Mouse (Mus musculus): ENCODE measurements around the gene Tom1l2. TPM values are rescaled to one million over a fixed set of nuclear protein-coding genes. Genes with fewer than 3 reads are reported as not detected.

Gene Tom1l2
- total and polyA plus RNA-seq, 2 experiments from 2014 or later, result 31.3 to 77.3 TPM

DNA sequence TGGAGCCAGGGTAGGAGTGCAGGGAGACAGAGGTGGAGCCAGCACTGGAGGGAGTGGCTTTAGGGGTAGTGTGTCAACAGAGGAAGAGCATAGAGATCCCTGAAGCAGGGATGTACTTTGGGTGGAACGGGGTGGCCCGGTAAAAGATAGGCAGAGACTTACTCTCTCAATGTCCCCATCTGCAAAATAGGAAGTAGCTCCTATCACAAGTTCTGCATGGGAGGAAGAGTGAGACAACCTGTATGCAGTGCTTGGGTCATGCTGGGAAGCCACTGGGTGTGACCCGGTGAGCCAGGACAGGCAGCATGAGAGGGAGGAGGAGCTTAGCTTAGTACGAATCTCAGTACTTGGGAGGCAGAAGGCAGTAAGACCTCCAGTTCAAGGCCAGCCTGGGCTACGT, 6.4 kb upstream of the Tom1l2 start:
- Histone ChIP-seq H3K4me2 (ENCODE audit: low read depth, low read length) (no peak overlapping the region), H3K9me3 (replicated peaks; ENCODE audit: control insufficient read depth, low read length) (no peaks in the 10 kb centered on the region), H3K4me1 (ENCODE audit: control insufficient read depth, insufficient read depth) (peaks cover 10% of the 10 kb centered on the region), H3K27ac (ENCODE audit: low read depth) (no peak overlapping the region), H3K27me3 (ENCODE audit: control insufficient read depth, insufficient read depth, low read length) (no peaks in the 10 kb centered on the region), H3K36me3 (replicated peaks; ENCODE audit: control insufficient read depth, insufficient read depth, low read length) (no peaks in the 10 kb centered on the region), H3K4me3 (ENCODE audit: low read depth, low read length) (no peak overlapping the region), H3K9ac (replicated peaks; ENCODE audit: low read depth, low read length) (no peak overlapping the region)
- WGBS, result 67% methylated on average over 5 of the region's 5 CpGs
- no peak for DNase-seq (ENCODE audit: low spot score)
- ATAC-seq (ENCODE audit: insufficient read depth, low read depth), result no peak
- TF ChIP-seq CTCF (IDR thresholded peaks at IDR 0.05; ENCODE audit: low read depth) (no peak), EP300 (IDR thresholded peaks at IDR 0.05; ENCODE audit: low read depth) (no peak)

- no peak overlapping the region for H3K9ac ChIP-seq (replicated peaks; ENCODE audit: low read depth, low read length)
- H3K4me1 ChIP-seq (ENCODE audit: control insufficient read depth, insufficient read depth), result peaks cover 10% of the 10 kb centered on the region
- TF ChIP-seq EP300 (IDR thresholded peaks at IDR 0.05; ENCODE audit: low read depth), result no peak
- TF ChIP-seq CTCF (IDR thresholded peaks at IDR 0.05; ENCODE audit: low read depth), result no peak
- no peak overlapping the region for H3K4me2 ChIP-seq (ENCODE audit: low read depth, low read length)
- H3K27me3 ChIP-seq (ENCODE audit: control insufficient read depth, insufficient read depth, low read length), result no peaks in the 10 kb centered on the region
- peak overlapping the region; percentile 20; the same call in 1 of the 2 replicates for H3K27ac ChIP-seq (ENCODE audit: low read depth)
- no peaks in the 10 kb centered on the region for H3K9me3 ChIP-seq (replicated peaks; ENCODE audit: control insufficient read depth, low read length)
- ATAC-seq (ENCODE audit: insufficient read depth, low read depth) (no peak), DNase-seq (ENCODE audit: low spot score) (no peak)
- H3K4me3 ChIP-seq (ENCODE audit: low read depth, low read length), result no peak overlapping the region
- WGBS, result 28% methylated on average over 7 of the region's 7 CpGs
- H3K36me3 ChIP-seq (replicated peaks; ENCODE audit: control insufficient read depth, insufficient read depth, low read length), result no peaks in the 10 kb centered on the region
Observed at GRCm38 (mm10) chr11:60358548-60358947, 5.8 kb upstream of the Tom1l2 start.

GRCm38 (mm10) chr11:60357116-60357515, 4.4 kb upstream of the Tom1l2 start:
- Histone ChIP-seq H3K4me1 (ENCODE audit: control insufficient read depth, insufficient read depth) (peaks cover 10% of the 10 kb centered on the region), H3K9ac (replicated peaks; ENCODE audit: low read depth, low read length) (no peak overlapping the region), H3K4me2 (ENCODE audit: low read depth, low read length) (no peak overlapping the region), H3K27ac (ENCODE audit: low read depth) (no peak overlapping the region), H3K9me3 (replicated peaks; ENCODE audit: control insufficient read depth, low read length) (no peaks in the 10 kb centered on the region), H3K36me3 (replicated peaks; ENCODE audit: control insufficient read depth, insufficient read depth, low read length) (no peaks in the 10 kb centered on the region), H3K27me3 (ENCODE audit: control insufficient read depth, insufficient read depth, low read length) (no peaks in the 10 kb centered on the region), H3K4me3 (ENCODE audit: low read depth, low read length) (no peak overlapping the region)
- ATAC-seq (ENCODE audit: insufficient read depth, low read depth) (no peak), DNase-seq (ENCODE audit: low spot score) (no peak)
- 37% methylated on average over 1 of the region's 1 CpGs for WGBS
- TF ChIP-seq EP300 (IDR thresholded peaks at IDR 0.05; ENCODE audit: low read depth), result no peak
- TF ChIP-seq CTCF (IDR thresholded peaks at IDR 0.05; ENCODE audit: low read depth), result no peak

GRCm38 (mm10) chr11:60355952-60356351, 3.2 kb upstream of the Tom1l2 start:
- ATAC-seq (ENCODE audit: insufficient read depth, low read depth), result no peak
- Histone ChIP-seq H3K4me1 (ENCODE audit: control insufficient read depth, insufficient read depth) (peaks cover 21% of the 10 kb centered on the region), H3K9ac (replicated peaks; ENCODE audit: low read depth, low read length) (no peak overlapping the region), H3K9me3 (replicated peaks; ENCODE audit: control insufficient read depth, low read length) (no peaks in the 10 kb centered on the region), H3K4me3 (ENCODE audit: low read depth, low read length) (no peak overlapping the region), H3K4me2 (ENCODE audit: low read depth, low read length) (no peak overlapping the region), H3K36me3 (replicated peaks; ENCODE audit: control insufficient read depth, insufficient read depth, low read length) (no peaks in the 10 kb centered on the region), H3K27ac (ENCODE audit: low read depth) (no peak overlapping the region), H3K27me3 (ENCODE audit: control insufficient read depth, insufficient read depth, low read length) (no peaks in the 10 kb centered on the region)
- WGBS, result 79% methylated on average over 2 of the region's 2 CpGs
- TF ChIP-seq CTCF (IDR thresholded peaks at IDR 0.05; ENCODE audit: low read depth), result no peak
- DNase-seq (ENCODE audit: low spot score), result no peak

DNA sequence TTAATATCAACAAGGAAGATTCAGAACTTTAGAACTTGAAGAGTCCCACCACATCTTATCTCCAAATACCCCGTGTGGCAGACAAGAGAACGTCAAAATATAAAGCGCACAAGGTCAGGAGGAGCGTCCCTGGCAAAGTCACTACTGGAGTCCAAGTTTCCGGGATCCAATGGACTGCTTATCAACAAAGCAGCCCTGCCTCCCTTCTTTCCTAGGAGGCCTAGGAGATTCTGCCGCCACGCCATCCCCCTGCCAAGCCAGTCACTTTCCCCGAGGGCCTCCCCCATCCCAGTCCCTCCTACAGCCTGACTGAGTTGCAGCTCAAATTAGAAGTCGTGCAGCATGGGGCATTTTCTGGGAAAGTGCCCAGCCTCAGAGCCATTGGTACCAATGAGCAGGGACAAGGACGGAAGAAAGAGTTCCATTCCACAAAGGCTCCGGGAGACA, 757 bp downstream of the Tom1l2 start:
- ATAC-seq (ENCODE audit: insufficient read depth, low read depth) (no peak), DNase-seq (ENCODE audit: low spot score) (peak; percentile 57)
- Histone ChIP-seq H3K9ac (replicated peaks; ENCODE audit: low read depth, low read length) (peak overlapping the region; percentile 84), H3K4me2 (ENCODE audit: low read depth, low read length) (peak overlapping the region; percentile 78), H3K9me3 (replicated peaks; ENCODE audit: control insufficient read depth, low read length) (no peaks in the 10 kb centered on the region), H3K36me3 (replicated peaks; ENCODE audit: control insufficient read depth, insufficient read depth, low read length) (no peaks in the 10 kb centered on the region), H3K4me3 (ENCODE audit: low read depth, low read length) (peak overlapping the region; percentile 77), H3K27ac (ENCODE audit: low read depth) (peak overlapping the region; percentile 91), H3K27me3 (ENCODE audit: control insufficient read depth, insufficient read depth, low read length) (no peaks in the 10 kb centered on the region), H3K4me1 (ENCODE audit: control insufficient read depth, insufficient read depth) (peaks cover 23% of the 10 kb centered on the region)
- WGBS, result 4% methylated on average over 11 of the region's 11 CpGs
- TF ChIP-seq EP300 (IDR thresholded peaks at IDR 0.05; ENCODE audit: low read depth), result no peak
- no peak for TF ChIP-seq CTCF (IDR thresholded peaks at IDR 0.05; ENCODE audit: low read depth)

DNA sequence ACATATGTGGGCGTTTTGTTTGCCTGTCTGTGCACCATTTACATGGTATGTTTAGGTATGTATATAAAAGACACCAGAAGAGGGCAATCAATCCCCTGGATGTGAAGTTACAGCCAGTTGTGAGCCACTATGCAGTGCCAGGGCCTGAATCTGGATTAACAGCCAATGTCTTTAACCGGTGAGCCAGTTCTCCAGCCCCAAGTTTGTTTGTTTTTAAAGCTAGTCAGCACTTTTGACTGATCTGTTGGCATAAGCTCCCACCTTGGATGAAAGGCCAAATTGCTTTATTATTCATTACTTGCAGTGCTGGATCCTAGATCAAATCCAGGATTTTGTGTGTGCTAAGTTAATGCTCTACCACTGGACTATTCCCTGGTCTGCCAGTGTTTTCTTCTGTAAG, 1.3 kb downstream of the Tom1l2 start:
- H3K27ac ChIP-seq (ENCODE audit: low read depth), result peak overlapping the region; percentile 91
- peak overlapping the region; percentile 78 for H3K4me2 ChIP-seq (ENCODE audit: low read depth, low read length)
- no peaks in the 10 kb centered on the region for H3K27me3 ChIP-seq (ENCODE audit: control insufficient read depth, insufficient read depth, low read length)
- no peaks in the 10 kb centered on the region for H3K9me3 ChIP-seq (replicated peaks; ENCODE audit: control insufficient read depth, low read length)
- peaks cover 28% of the 10 kb centered on the region for H3K4me1 ChIP-seq (ENCODE audit: control insufficient read depth, insufficient read depth)
- no peaks in the 10 kb centered on the region for H3K36me3 ChIP-seq (replicated peaks; ENCODE audit: control insufficient read depth, insufficient read depth, low read length)
- H3K9ac ChIP-seq (replicated peaks; ENCODE audit: low read depth, low read length), result peak overlapping the region; percentile 84
- TF ChIP-seq CTCF (IDR thresholded peaks at IDR 0.05; ENCODE audit: low read depth) (0 out of 2 replicates have a peak, but pooled peaks have one; percentile 21), EP300 (IDR thresholded peaks at IDR 0.05; ENCODE audit: low read depth) (no peak)
- DNase-seq (ENCODE audit: low spot score) (peak; percentile 8), ATAC-seq (ENCODE audit: insufficient read depth, low read depth) (no peak)
- peak overlapping the region; percentile 77 for H3K4me3 ChIP-seq (ENCODE audit: low read depth, low read length)
- WGBS, result 56% methylated on average over 2 of the region's 2 CpGs
